Mouse (Mus musculus): ENCODE measurements around the gene Anapc7.

GRCm38 (mm10) chr5:122474643-122475363, 53.3 kb downstream of the Anapc7 start:
- TF ChIP-seq CTCF (IDR thresholded peaks at IDR 0.05), result 0 out of 2 replicates have a peak, but pooled peaks have one; percentile 12
- no peak for TF ChIP-seq EP300 (IDR thresholded peaks at IDR 0.05)
